Mouse (Mus musculus): ENCODE results near the gene Slc22a23. TPM values are rescaled to one million over a fixed set of nuclear protein-coding genes. Genes with fewer than 3 reads are reported as not detected.

The Slc22a23 gene
- total and polyA plus RNA-seq, 3 experiments = 0.47 to 1.3 (median 0.85) TPM

GRCm38 (mm10) chr13:34287601-34288083 is 57.3 kb downstream of the Slc22a23 start:
- H3K27ac ChIP-seq (ENCODE audit: insufficient read depth, low read depth) = no peak overlapping the region
- in situ Hi-C loops (cut with MboI; ENCODE audit: low pct_ligation_motif_present, low pct_unique_long_range_greater_than_20kb, low sequenced_read_pairs) (no loop called here), dilution Hi-C loops (cut with MboI; ENCODE audit: extremely low pct_ligation_motif_present, extremely low pct_unique_long_range_greater_than_20kb, low sequenced_read_pairs) (no loop called here)
- H3K9ac ChIP-seq (ENCODE audit: insufficient read depth, low read depth) = no peak overlapping the region
- TF ChIP-seq SMC3 (IDR thresholded peaks at IDR 0.05; ENCODE audit: low read depth, low read length) (no peak), RCOR1 (conservative IDR thresholded peaks at IDR 0.05; ENCODE audit: low read depth, low read length) (no peak), POLR2A (IDR thresholded peaks at IDR 0.05; ENCODE audit: low read depth, low read length) (no peak), USF1 (IDR thresholded peaks at IDR 0.05; ENCODE audit: low read depth, low read length) (no peak), CHD2 (IDR thresholded peaks at IDR 0.05; ENCODE audit: low read length) (no peak), CTCF (conservative IDR thresholded peaks at IDR 0.05 in 1 of 2, IDR thresholded peaks at IDR 0.05 in 1 of 2; ENCODE audit: low read depth in 2 of 2, low read length in 2 of 2) (no peak), POLR2AphosphoS2 (IDR thresholded peaks at IDR 0.05; ENCODE audit: low read depth, low read length) (no peak), JUND (conservative IDR thresholded peaks at IDR 0.05; ENCODE audit: low read depth, low read length) (no peak), IRF4 (IDR thresholded peaks at IDR 0.05; ENCODE audit: low read depth, low read length) (no peak), MYC (IDR thresholded peaks at IDR 0.05; ENCODE audit: low read depth, low read length) (no peak), UBTF (IDR thresholded peaks at IDR 0.05; ENCODE audit: low read depth, low read length) (no peak), TCF12 (IDR thresholded peaks at IDR 0.05; ENCODE audit: low read depth, low read length) (no peak), BHLHE40 (IDR thresholded peaks at IDR 0.05; ENCODE audit: low read depth, low read length) (no peak), HCFC1 (IDR thresholded peaks at IDR 0.05; ENCODE audit: low read depth, low read length) (no peak), ZNF384 (IDR thresholded peaks at IDR 0.05; ENCODE audit: low read depth, low read length) (no peak), ELF1 (IDR thresholded peaks at IDR 0.05; ENCODE audit: low read depth, low read length) (no peak), ZC3H11A (IDR thresholded peaks at IDR 0.05; ENCODE audit: low read depth, low read length) (no peak)
- no peak for DNase-seq (ENCODE audit: extremely low read depth)
- no peaks in the 10 kb centered on the region for H3K36me3 ChIP-seq (replicated peaks in 1 of 2; ENCODE audit: control insufficient read depth in 1 of 2, insufficient read depth in 1 of 2, low read length in 1 of 2)
- H3K79me2 ChIP-seq (replicated peaks; ENCODE audit: control insufficient read depth, extremely low read depth, insufficient read depth, poor library complexity, severe bottlenecking) = no peaks in the 10 kb centered on the region
- H3K4me2 ChIP-seq (ENCODE audit: insufficient read depth, low read depth, poor library complexity, severe bottlenecking) = 0 out of 2 replicates have a peak overlapping the region, but pooled peaks have one; percentile 18
- peaks cover 4% of the 10 kb centered on the region for H3K9me3 ChIP-seq (replicated peaks; ENCODE audit: low read length)
- no peaks in the 10 kb centered on the region for H3K27me3 ChIP-seq (replicated peaks)
- no peak overlapping the region for H3K4me3 ChIP-seq (replicated peaks in 1 of 3; ENCODE audit: low read depth in 2 of 3, low read length in 2 of 3, poor library complexity in 1 of 3)
- H3K4me1 ChIP-seq (ENCODE audit: control insufficient read depth in 1 of 2, insufficient read depth in 2 of 2) = peaks cover 6 to 30% of the 10 kb centered on the region in 2 experiments

GRCm38 (mm10) chr13:34281360-34281759 is 63.6 kb downstream of the Slc22a23 start:
- Histone ChIP-seq H3K36me3 (replicated peaks in 1 of 2; ENCODE audit: control insufficient read depth in 1 of 2, insufficient read depth in 1 of 2, low read length in 1 of 2) (no peaks in the 10 kb centered on the region), H3K4me3 (replicated peaks in 1 of 3; ENCODE audit: low read depth in 2 of 3, low read length in 2 of 3, poor library complexity in 1 of 3) (no peak overlapping the region), H3K79me2 (replicated peaks; ENCODE audit: control insufficient read depth, extremely low read depth, insufficient read depth, poor library complexity, severe bottlenecking) (no peaks in the 10 kb centered on the region), H3K9me3 (replicated peaks; ENCODE audit: low read length) (peaks cover 4% of the 10 kb centered on the region), H3K27ac (ENCODE audit: insufficient read depth, low read depth) (no peak overlapping the region), H3K4me1 (ENCODE audit: control insufficient read depth in 1 of 2, insufficient read depth in 2 of 2) (peaks cover 0 to 9% of the 10 kb centered on the region in 2 experiments; a peak in 2 of 4 replicates), H3K4me2 (ENCODE audit: insufficient read depth, low read depth, poor library complexity, severe bottlenecking) (no peak overlapping the region), H3K27me3 (replicated peaks) (no peaks in the 10 kb centered on the region), H3K9ac (ENCODE audit: insufficient read depth, low read depth) (no peak overlapping the region)
- dilution Hi-C loops (cut with MboI; ENCODE audit: extremely low pct_ligation_motif_present, extremely low pct_unique_long_range_greater_than_20kb, low sequenced_read_pairs) = no loop called here
- TF ChIP-seq HCFC1 (IDR thresholded peaks at IDR 0.05; ENCODE audit: low read depth, low read length) (no peak), CHD2 (IDR thresholded peaks at IDR 0.05; ENCODE audit: low read length) (no peak), TCF12 (IDR thresholded peaks at IDR 0.05; ENCODE audit: low read depth, low read length) (no peak), ELF1 (IDR thresholded peaks at IDR 0.05; ENCODE audit: low read depth, low read length) (no peak), USF1 (IDR thresholded peaks at IDR 0.05; ENCODE audit: low read depth, low read length) (no peak), MAZ (IDR thresholded peaks at IDR 0.05; ENCODE audit: low read depth, low read length) (no peak), PAX5 (IDR thresholded peaks at IDR 0.05; ENCODE audit: low read length) (no peak), MYC (IDR thresholded peaks at IDR 0.05; ENCODE audit: low read depth, low read length) (no peak), MAFK (IDR thresholded peaks at IDR 0.05; ENCODE audit: insufficient replicate concordance, low read length) (no peak), MAX (IDR thresholded peaks at IDR 0.05; ENCODE audit: low read length) (no peak), POLR2AphosphoS2 (IDR thresholded peaks at IDR 0.05; ENCODE audit: low read depth, low read length) (no peak)
- no peak for DNase-seq (ENCODE audit: extremely low read depth)
- in situ Hi-C loops (cut with MboI; ENCODE audit: low pct_ligation_motif_present, low pct_unique_long_range_greater_than_20kb, low sequenced_read_pairs) = no loop called here
